Mouse (Mus musculus): ENCODE measurements around the gene Tnfrsf9. TPM values are rescaled to one million over a fixed set of nuclear protein-coding genes. Genes with fewer than 3 reads are reported as not detected.
A peak's percentile ranks its signal among the peaks of the same experiment; 100 is the strongest.

The Tnfrsf9 gene
- total RNA-seq, 2 experiments from 2014 or later = 0.33 TPM; not detected in 1

GRCm38 (mm10) chr4:150926924-150927705 is 12.8 kb downstream of the Tnfrsf9 start:
- DNase-seq (ENCODE audit: low spot score in 2 of 2) = no peak

GRCm38 (mm10) chr4:150927789-150928188 is 13.4 kb downstream of the Tnfrsf9 start:
- no peak for DNase-seq (ENCODE audit: low spot score in 2 of 2)

- no peak for DNase-seq (ENCODE audit: low spot score in 2 of 2)
Measured at GRCm38 (mm10) chr4:150933503-150933902, 19.1 kb downstream of the Tnfrsf9 start.

- no peak for DNase-seq (ENCODE audit: low spot score in 2 of 2)
Measured at GRCm38 (mm10) chr4:150937293-150938062, 23.1 kb downstream of the Tnfrsf9 start.

- no peak for DNase-seq (ENCODE audit: low spot score in 2 of 2)
Measured at GRCm38 (mm10) chr4:150938063-150938452, 23.7 kb downstream of the Tnfrsf9 start.

- no peak for DNase-seq (ENCODE audit: low spot score in 2 of 2)
Measured at GRCm38 (mm10) chr4:150939991-150940651, 25.8 kb downstream of the Tnfrsf9 start.

- no peak for DNase-seq (ENCODE audit: low spot score in 2 of 2)
Measured at GRCm38 (mm10) chr4:150944707-150945106, 30.3 kb downstream of the Tnfrsf9 start.

- DNase-seq (ENCODE audit: low spot score in 2 of 2) = no peak
Measured at GRCm38 (mm10) chr4:150950972-150951371, 36.6 kb downstream of the Tnfrsf9 start.

- no peak for DNase-seq (ENCODE audit: low spot score in 2 of 2)
Measured at GRCm38 (mm10) chr4:150956369-150957105, 42.2 kb downstream of the Tnfrsf9 start.

- DNase-seq (ENCODE audit: low spot score in 2 of 2) = no peak
Measured at GRCm38 (mm10) chr4:150957106-150957458, 42.7 kb downstream of the Tnfrsf9 start.

- DNase-seq (ENCODE audit: low spot score in 2 of 2) = no peak
Measured at GRCm38 (mm10) chr4:150958536-150958935, 44.2 kb downstream of the Tnfrsf9 start.

- peak in 1 of 2 experiments; percentile 46 for DNase-seq (ENCODE audit: low spot score in 2 of 2)
Measured at GRCm38 (mm10) chr4:150962231-150962630, 47.9 kb downstream of the Tnfrsf9 start.

- DNase-seq (ENCODE audit: low spot score in 2 of 2) = no peak
Measured at GRCm38 (mm10) chr4:150963711-150964110, 49.3 kb downstream of the Tnfrsf9 start.

GRCm38 (mm10) chr4:150964635-150965554 is 50.5 kb downstream of the Tnfrsf9 start:
- peak; percentile 81 to 90 for DNase-seq (ENCODE audit: low spot score in 2 of 2)

GRCm38 (mm10) chr4:150965555-150965951 is 51.2 kb downstream of the Tnfrsf9 start:
- DNase-seq (ENCODE audit: low spot score in 2 of 2) = no peak

- peak; percentile 48 to 63 for DNase-seq (ENCODE audit: low spot score in 2 of 2)
Measured at GRCm38 (mm10) chr4:150966556-150966955, 52.2 kb downstream of the Tnfrsf9 start.

- DNase-seq (ENCODE audit: low spot score in 2 of 2) = no peak
Measured at GRCm38 (mm10) chr4:150968956-150969355, 54.6 kb downstream of the Tnfrsf9 start.

- DNase-seq (ENCODE audit: low spot score in 2 of 2) = peak; percentile 47 to 50
Measured at GRCm38 (mm10) chr4:150973264-150973663, 58.9 kb downstream of the Tnfrsf9 start.

- no peak for DNase-seq (ENCODE audit: low spot score in 2 of 2)
Measured at GRCm38 (mm10) chr4:150975145-150975544, 60.8 kb downstream of the Tnfrsf9 start.

Measured in adrenal gland, adult 18-20 months (tissue).